ENCODE assay signal across 9 mouse cellular contexts in genomic region chr12:44858110-44858885, GRCm38 (mm10).
DNase-seq lines count a peak whose midpoint lies in the region; ATAC-seq and TF ChIP-seq lines count a peak whose summit lies in the region.
"Had no signal": no experiment of that assay in that cellular context is flagged by ENCODE, and none has a peak within 500 bp of the region (broad histone marks: within the 10 kb centered on the region; RNA-seq: fewer than 3 reads in every experiment).

No protein-coding gene starts in this region.

- H3K27ac ChIP-seq in limb, embryonic 12.5 days: no peak overlapping the region
- H3K27ac ChIP-seq in limb, embryonic 10.5 days: no peak overlapping the region
- H3K27ac ChIP-seq in intestine, embryonic 14.5 days (ENCODE audit: low read depth): no peak overlapping the region
- H3K27ac ChIP-seq in stomach, postnatal 0 days (replicated peaks): no peak overlapping the region

- TF ChIP-seq CTCF in stomach, postnatal 0 days (IDR thresholded peaks at IDR 0.05; ENCODE audit: low read depth): no peak

- TF ChIP-seq EP300 in stomach, postnatal 0 days (optimal IDR thresholded peaks at IDR 0.05): no peak

- no peak overlapping the region for H3K9ac ChIP-seq in limb, embryonic 12.5 days (replicated peaks)
- no peak overlapping the region for H3K9ac ChIP-seq in intestine, embryonic 14.5 days (ENCODE audit: low read length)
- H3K9ac ChIP-seq in stomach, postnatal 0 days (ENCODE audit: low read length): no peak overlapping the region

- no peaks in the 10 kb centered on the region for H3K36me3 ChIP-seq in limb, embryonic 12.5 days
- H3K36me3 ChIP-seq in limb, embryonic 10.5 days: no peaks in the 10 kb centered on the region
- H3K36me3 ChIP-seq in intestine, embryonic 14.5 days (ENCODE audit: control insufficient read depth, insufficient read depth, low read length): no peaks in the 10 kb centered on the region
- H3K36me3 ChIP-seq in megakaryocyte, embryonic 14.5 days (replicated peaks; ENCODE audit: low read length): no peaks in the 10 kb centered on the region
- no peaks in the 10 kb centered on the region for H3K36me3 ChIP-seq in stomach, postnatal 0 days (ENCODE audit: control insufficient read depth, insufficient read depth, low read length)

- peak; percentile 47; the same call in 1 of the 2 replicates for ATAC-seq in limb, embryonic 12.5 days (ENCODE audit: insufficient number of reproducible peaks, insufficient read depth, low FRiP score, low TSS enrichment, low read depth)
- peak; percentile 62; the same call in 1 of the 2 replicates for ATAC-seq in intestine, embryonic 14.5 days (replicated peaks; ENCODE audit: low FRiP score, low TSS enrichment, low read depth)
- peak; percentile 83 for ATAC-seq in stomach, postnatal 0 days (ENCODE audit: low FRiP score, low TSS enrichment)

- no peaks in the 10 kb centered on the region for H3K9me3 ChIP-seq in limb, embryonic 12.5 days
- H3K9me3 ChIP-seq in limb, embryonic 10.5 days (replicated peaks): no peaks in the 10 kb centered on the region
- H3K9me3 ChIP-seq in intestine, embryonic 14.5 days (ENCODE audit: control insufficient read depth, low read length): no peaks in the 10 kb centered on the region
- H3K9me3 ChIP-seq in megakaryocyte, embryonic 14.5 days: no peaks in the 10 kb centered on the region
- H3K9me3 ChIP-seq in stomach, postnatal 0 days (ENCODE audit: control insufficient read depth, low read length): no peaks in the 10 kb centered on the region

- 46% methylated on average over 4 of the region's 4 CpGs for WGBS in limb, embryonic 12.5 days
- WGBS in limb, embryonic 10.5 days: 82% methylated on average over 4 of the region's 4 CpGs
- 30% methylated on average over 4 of the region's 4 CpGs for WGBS in intestine, embryonic 14.5 days
- 28% methylated on average over 4 of the region's 4 CpGs for WGBS in stomach, postnatal 0 days

- no peak overlapping the region for H3K4me3 ChIP-seq in limb, embryonic 12.5 days (replicated peaks)
- H3K4me3 ChIP-seq in limb, embryonic 10.5 days: no peak overlapping the region
- no peak overlapping the region for H3K4me3 ChIP-seq in intestine, embryonic 14.5 days (ENCODE audit: low read depth, low read length)
- H3K4me3 ChIP-seq in megakaryocyte, embryonic 14.5 days (replicated peaks): peak overlapping the region; percentile 53
- H3K4me3 ChIP-seq in stomach, postnatal 0 days (ENCODE audit: low read depth, low read length): no peak overlapping the region
- H3K4me3 ChIP-seq: erythroblast, embryonic 14.5 days had no signal

- intact Hi-C loops in gastrocnemius, postnatal 36 days (cut with DNase I): no loop called here

- DNase-seq in limb, embryonic 10.5 days (ENCODE audit: low spot score): no peak
- DNase-seq in cerebellum, postnatal 36 days: peak; percentile 4 to 6
- peak; percentile 43 to 58 for DNase-seq in gastrocnemius, postnatal 36 days
- DNase-seq in intestine, embryonic 14.5 days (ENCODE audit: low spot score): peak; percentile 55
- peak; percentile 16 to 75 for DNase-seq in left cerebral cortex, adult 8-10 months (ENCODE audit: low spot score in 2 of 2)
- peak; percentile 40 for DNase-seq in stomach, postnatal 0 days (ENCODE audit: low spot score)

- no peaks in the 10 kb centered on the region for H3K27me3 ChIP-seq in limb, embryonic 12.5 days
- H3K27me3 ChIP-seq in limb, embryonic 10.5 days (ENCODE audit: low read depth, poor library complexity, severe bottlenecking): no peaks in the 10 kb centered on the region
- H3K27me3 ChIP-seq in intestine, embryonic 14.5 days (replicated peaks; ENCODE audit: control insufficient read depth, insufficient read depth, low read length): no peaks in the 10 kb centered on the region
- no peaks in the 10 kb centered on the region for H3K27me3 ChIP-seq in megakaryocyte, embryonic 14.5 days (replicated peaks)
- H3K27me3 ChIP-seq in stomach, postnatal 0 days (ENCODE audit: control insufficient read depth, insufficient read depth, low read length): no peaks in the 10 kb centered on the region

- H3K4me2 ChIP-seq in limb, embryonic 12.5 days: no peak overlapping the region
- no peak overlapping the region for H3K4me2 ChIP-seq in intestine, embryonic 14.5 days (ENCODE audit: low read length)
- H3K4me2 ChIP-seq in stomach, postnatal 0 days (replicated peaks; ENCODE audit: low read depth): no peak overlapping the region

- 0 out of 2 replicates have a peak, but pooled peaks cover 7% of the 10 kb centered on the region for H3K4me1 ChIP-seq in limb, embryonic 12.5 days (replicated peaks)
- H3K4me1 ChIP-seq in limb, embryonic 10.5 days: no peaks in the 10 kb centered on the region
- no peaks in the 10 kb centered on the region for H3K4me1 ChIP-seq in intestine, embryonic 14.5 days (replicated peaks; ENCODE audit: control insufficient read depth, insufficient read depth, low read length)
- H3K4me1 ChIP-seq in megakaryocyte, embryonic 14.5 days: peaks cover 15% of the 10 kb centered on the region
- H3K4me1 ChIP-seq in stomach, postnatal 0 days (replicated peaks; ENCODE audit: control insufficient read depth, insufficient read depth): no peaks in the 10 kb centered on the region
